Mouse (Mus musculus) mouse embryonic stem cell (cell line): Measurements from ENCODE around the gene Inhbe.
"Not testable (repeated sequence)": the region's sequence is repeated elsewhere in the genome, so short reads cannot be mapped to it uniquely, and the experiment has no call there.

Experiments
- in situ Hi-C, 2 experiments: fragments of 300-500 bp; cut with MboI; formaldehyde crosslinking; loops; 1 replicate in 1 of 2; 3 replicates in 1 of 2; pipeline ENCODE4 v1.14.3; 2019 to 2020; ENCODE audit warnings: low sequenced_read_pairs in 2 of 2, low pct_unique_long_range_greater_than_20kb in 1 of 2, mixed read lengths in 1 of 2; ENCODE audit not compliant: unreplicated experiment in 1 of 2

The Inhbe gene

DNA sequence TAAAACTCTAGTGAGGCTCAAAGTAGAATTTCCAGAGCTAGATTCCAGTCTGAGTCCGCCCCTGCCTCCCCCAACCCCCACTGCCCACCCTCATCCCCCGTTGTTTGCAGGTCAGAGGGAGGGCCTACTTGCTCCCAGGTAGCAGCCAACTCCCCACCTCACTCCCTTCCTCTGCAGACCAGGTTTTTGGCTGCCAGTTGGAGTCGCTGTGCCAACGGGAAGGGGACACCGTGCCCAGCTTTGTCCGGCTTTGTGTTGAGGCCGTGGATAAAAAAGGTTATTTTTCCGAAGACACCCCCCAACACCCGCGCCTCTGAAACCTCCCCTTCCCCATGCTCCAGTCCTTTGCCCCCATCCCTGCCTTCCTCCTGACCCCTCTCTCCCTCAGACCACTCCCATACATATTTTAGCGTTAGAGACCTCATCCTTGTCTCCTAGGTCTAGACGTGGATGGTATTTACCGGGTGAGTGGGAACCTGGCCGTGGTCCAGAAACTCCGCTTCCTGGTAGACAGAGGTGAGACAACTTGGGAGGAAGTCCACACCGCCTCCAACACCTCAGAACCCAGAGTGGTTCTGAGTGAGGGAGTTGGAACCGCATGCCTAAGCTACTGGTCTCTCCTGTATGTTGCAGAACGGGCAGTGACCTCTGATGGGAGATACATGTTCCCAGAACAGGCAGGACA lies 26.6 kb downstream of the Inhbe start:
- in situ Hi-C loops, result no loop called here

DNA sequence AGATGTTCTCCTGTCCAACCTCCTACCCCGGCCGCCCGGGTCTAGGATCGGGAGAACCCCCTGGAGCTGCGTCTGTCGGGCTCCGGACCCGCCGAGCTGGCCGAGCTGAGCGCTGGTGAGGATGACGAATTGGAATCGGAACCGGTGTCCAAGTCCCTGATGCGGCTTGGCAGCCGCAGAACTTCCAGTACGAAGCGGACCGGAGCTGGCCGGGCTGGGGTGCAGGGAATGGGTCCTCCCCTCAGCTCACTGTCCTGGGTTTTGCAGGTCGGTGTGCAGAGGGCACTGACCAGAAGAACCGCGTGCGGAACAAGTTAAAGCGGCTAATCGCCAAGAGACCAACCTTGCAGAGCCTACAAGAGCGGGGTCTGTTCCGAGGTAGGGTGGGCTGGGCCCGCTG lies 27.4 kb downstream of the Inhbe start:
- in situ Hi-C loops, result no loop called here

- in situ Hi-C loops, result no loop called here
These were observed 28.0 kb downstream of the Inhbe start for GRCm38 (mm10) chr10:127326017-127326801.

DNA sequence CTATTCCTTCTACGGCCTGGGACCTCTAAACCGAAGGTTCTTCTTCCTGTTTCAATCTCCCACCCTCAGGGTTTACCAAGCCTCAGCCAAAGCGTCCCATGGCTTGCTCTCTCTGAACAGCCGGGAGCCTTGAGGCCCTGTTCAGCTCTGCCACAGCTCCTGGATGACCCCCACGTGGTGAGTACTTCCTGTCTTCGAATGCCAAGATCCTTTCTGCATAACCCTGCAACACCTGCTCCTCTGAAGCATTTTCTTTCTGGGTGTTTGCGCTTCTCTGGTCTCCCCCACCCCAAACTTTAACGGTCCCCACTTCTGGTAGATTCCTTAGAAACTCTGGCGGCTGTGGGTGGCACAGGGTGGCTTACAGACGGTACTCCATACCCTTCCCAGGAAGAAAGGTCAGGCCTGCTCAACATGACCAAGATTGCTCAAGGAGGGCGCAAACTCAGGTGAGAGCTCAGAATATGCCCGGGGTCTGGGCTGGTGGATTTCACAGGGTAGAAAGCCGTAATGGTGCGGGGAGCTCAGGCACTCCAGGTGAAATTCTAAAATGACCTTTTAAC lies 28.7 kb downstream of the Inhbe start:
- in situ Hi-C loops, result no loop called here

DNA sequence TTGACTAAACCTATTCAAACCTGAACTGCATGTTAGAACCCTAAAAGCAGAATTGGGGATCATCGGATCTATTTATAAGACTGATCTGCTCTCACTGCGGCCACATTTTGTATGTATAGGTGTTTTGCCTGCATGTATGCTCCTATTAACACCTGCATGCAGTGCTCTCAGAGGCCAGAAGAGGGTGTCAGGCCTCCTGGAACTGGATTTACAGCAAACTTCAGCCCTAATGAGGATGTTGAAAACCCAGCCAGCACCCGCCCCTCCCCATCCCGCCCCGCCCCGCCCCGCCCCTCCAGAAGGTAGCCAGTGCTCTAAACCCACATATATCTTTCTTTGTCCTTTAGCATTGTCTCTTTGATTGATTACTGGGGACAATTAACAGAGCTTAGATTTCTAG lies 29.7 kb downstream of the Inhbe start:
- in situ Hi-C loops, result no loop called here

GRCm38 (mm10) chr10:127323131-127323855 lies 30.9 kb downstream of the Inhbe start:
- in situ Hi-C loops, result no loop called here

- in situ Hi-C loops, result no loop called here
These were observed 31.5 kb downstream of the Inhbe start for GRCm38 (mm10) chr10:127322669-127323068.

DNA sequence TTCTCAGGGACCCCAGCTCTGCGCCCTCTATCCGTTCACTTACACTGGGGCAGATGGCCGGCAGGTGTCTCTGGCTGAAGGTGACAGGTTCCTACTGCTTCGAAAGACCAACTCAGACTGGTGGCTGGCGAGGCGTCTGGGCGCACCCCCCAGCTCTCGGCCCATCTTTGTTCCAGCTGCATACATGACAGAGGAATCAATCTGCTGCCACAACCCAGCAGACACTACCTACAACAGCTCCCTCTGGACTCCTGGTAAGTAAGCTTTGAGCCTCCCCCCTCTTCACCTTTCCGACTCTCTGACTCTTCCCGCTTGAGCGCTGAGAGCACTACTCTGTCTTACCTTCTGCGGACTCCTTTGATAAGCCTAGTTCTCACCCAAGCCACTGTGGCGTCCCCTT lies 32.0 kb downstream of the Inhbe start:
- in situ Hi-C loops, result no loop called here

DNA sequence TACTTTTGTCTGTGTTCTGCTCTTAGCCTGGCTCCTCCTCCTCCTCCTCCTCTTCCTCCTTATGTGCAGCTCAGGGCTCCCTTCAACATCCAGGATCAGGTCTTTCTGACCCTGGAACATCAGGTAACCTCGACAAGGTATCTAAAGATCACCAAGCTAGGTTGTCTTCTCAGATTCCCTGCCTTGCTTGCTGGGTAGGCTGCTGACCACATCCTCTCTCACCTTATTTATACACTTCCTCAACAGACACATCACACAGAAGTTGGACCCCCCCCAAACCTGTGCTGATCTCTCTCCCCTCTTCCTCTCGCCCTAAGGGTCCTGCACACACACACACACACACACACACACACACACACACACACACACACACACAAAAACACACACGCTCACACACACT lies 32.6 kb downstream of the Inhbe start, which contains the start of gene Arhgap9:
Arhgap9 (plus strand) TSS at position 344 of the 400 bp plus-strand sequence.
- in situ Hi-C loops, result no loop called here

- in situ Hi-C loops, result no loop called here
These were observed 34.2 kb downstream of the Inhbe start for GRCm38 (mm10) chr10:127319969-127320368.

DNA sequence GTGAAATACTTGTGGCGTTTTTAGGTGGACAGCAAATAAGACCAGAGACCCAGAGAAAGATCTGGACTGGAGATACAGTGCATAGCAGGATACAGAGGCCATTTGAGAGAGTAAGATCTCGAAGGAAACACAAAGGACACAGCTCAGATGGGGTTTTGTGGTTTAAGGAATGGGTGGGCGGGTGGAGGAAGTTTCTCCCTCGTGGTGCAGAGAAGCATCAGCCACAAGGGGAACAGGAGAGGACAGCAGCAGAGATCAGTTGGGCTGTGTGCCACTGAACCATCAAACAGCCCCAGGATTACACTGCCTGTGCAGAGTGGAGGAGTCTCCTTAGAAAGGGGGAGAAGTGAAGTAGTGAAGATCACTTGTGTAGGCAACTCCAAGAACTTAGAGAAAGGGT lies 36.2 kb downstream of the Inhbe start:
- in situ Hi-C loops, result no loop called here

DNA sequence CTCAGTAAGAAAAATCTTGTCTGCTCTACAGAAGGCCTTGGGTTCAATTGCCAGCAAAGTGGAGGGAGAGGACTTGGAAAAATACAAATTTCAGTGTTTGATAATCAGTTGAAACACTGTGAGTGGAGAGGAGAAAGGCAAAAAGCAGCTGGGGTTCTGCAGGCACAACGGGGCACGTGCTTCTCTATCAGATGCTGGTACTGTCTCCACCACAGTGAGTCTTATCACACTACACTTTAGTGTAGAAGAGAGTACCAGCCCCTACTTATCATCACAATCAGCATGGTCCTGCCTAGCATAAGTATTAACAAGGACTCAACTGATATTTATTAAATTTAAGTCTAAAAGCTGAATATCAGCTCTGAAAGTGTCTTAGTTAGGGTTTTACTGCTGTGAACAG lies 36.9 kb downstream of the Inhbe start:
- in situ Hi-C loops, result no loop called here

GRCm38 (mm10) chr10:127314950-127315349 lies 39.3 kb downstream of the Inhbe start:
- in situ Hi-C loops, result not testable (repeated sequence)

DNA sequence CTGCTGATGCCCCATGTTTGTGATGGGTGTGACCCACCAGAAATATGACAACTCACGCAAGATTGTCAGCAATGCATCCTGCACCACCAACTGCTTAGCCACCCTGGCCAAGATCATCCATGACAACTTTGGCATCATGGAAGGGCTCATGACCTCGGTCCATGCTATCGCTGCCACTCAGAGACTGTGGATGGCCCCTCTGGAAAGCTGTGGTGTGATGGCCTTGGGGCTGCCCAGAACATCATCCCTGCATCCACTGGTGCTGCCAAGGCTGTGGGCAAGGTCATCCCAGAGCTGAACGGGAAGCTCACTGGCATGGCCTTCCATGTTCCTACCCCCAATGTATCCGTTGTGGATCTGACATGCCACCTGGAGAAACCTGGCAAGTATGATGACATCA lies 40.7 kb downstream of the Inhbe start:
- in situ Hi-C loops, result not testable (repeated sequence)

GRCm38 (mm10) chr10:127312858-127313257 lies 41.4 kb downstream of the Inhbe start:
- in situ Hi-C loops, result no loop called here

DNA sequence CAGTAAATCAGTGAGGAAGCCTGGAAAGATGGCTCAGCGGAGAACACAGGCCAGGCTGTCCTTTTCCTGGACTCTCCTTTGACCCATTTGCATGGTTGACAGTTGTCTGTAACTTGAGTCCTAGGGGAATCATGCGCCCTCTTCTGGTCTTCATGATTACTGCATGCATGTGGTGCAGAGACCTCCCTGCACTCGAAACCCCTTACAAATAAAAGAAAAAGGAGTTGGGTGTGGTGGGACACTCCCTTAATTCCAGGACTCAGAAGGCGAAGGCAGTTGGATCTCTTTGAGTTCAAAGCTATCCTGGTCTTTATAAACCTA lies 41.9 kb downstream of the Inhbe start:
- in situ Hi-C loops, result no loop called here

- in situ Hi-C loops, result no loop called here
These were observed 42.5 kb downstream of the Inhbe start, which contains the start of gene Mars for GRCm38 (mm10) chr10:127311476-127312355. Mars (minus strand) TSS chr10:127311786.
